Comparison of ENCODE assay signal across 17 mouse cellular contexts in the genomic region with DNA sequence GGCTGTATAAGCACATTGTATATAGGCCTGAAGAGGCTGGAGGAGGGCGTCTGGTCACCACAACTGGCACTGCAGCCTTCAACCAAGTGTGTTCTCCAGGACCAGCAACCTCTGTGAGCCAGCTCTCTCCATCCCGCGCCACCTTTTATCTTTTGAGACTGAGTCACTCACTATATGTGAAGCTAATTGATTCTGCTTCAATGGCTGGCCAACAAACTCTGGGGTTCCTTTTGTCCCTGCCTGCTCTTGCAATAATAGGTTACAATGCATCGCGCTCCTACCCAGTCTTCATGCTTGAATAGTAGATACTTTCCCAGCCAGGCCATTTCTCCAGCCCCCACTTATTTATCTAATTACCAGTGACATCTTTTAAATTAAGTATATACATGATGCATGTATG. TPM values are rescaled to one million over a fixed set of nuclear protein-coding genes. Genes with fewer than 3 reads are reported as not detected.
DNase-seq lines count a peak whose midpoint lies in the region; ATAC-seq lines count a peak whose summit lies in the region.
"Had no signal": no experiment of that assay in that cellular context is flagged by ENCODE, and none has a peak within 500 bp of the region (broad histone marks: within the 10 kb centered on the region; RNA-seq: fewer than 3 reads in every experiment).

No protein-coding gene starts in this region.

- H3K27ac ChIP-seq in neural tube, embryonic 13.5 days (replicated peaks) = 0 out of 2 replicates have a peak overlapping the region, but pooled peaks have one; percentile 4
- H3K27ac ChIP-seq in neural tube, embryonic 15.5 days (replicated peaks) = no peak overlapping the region
- H3K27ac ChIP-seq: embryonic facial prominence, embryonic 13.5 days; gastrocnemius, adult 2 months; hindbrain, embryonic 10.5 days; hindbrain, embryonic 14.5 days; intestine, embryonic 15.5 days had no signal

- no peaks in the 10 kb centered on the region for H3K27me3 ChIP-seq in neural tube, embryonic 13.5 days
- no peaks in the 10 kb centered on the region for H3K27me3 ChIP-seq in neural tube, embryonic 15.5 days (replicated peaks)
- H3K27me3 ChIP-seq: embryonic facial prominence, embryonic 13.5 days; heart, embryonic 12.5 days; intestine, embryonic 15.5 days had no signal

- H3K4me2 ChIP-seq in neural tube, embryonic 13.5 days = no peak overlapping the region
- H3K4me2 ChIP-seq in neural tube, embryonic 15.5 days = no peak overlapping the region
- H3K4me2 ChIP-seq: embryonic facial prominence, embryonic 13.5 days; heart, embryonic 12.5 days; hindbrain, embryonic 14.5 days; intestine, embryonic 15.5 days had no signal

- WGBS in neural tube, embryonic 13.5 days = 39% methylated on average over 5 of the region's 5 CpGs
- 38% methylated on average over 5 of the region's 5 CpGs for WGBS in neural tube, embryonic 15.5 days

- H3K4me1 ChIP-seq in neural tube, embryonic 13.5 days (replicated peaks) = peaks cover 41% of the 10 kb centered on the region
- H3K4me1 ChIP-seq in neural tube, embryonic 15.5 days = peaks cover 49% of the 10 kb centered on the region

- H3K4me3 ChIP-seq in neural tube, embryonic 13.5 days = no peak overlapping the region
- H3K4me3 ChIP-seq in neural tube, embryonic 15.5 days (replicated peaks) = no peak overlapping the region
- H3K4me3 ChIP-seq: embryonic facial prominence, embryonic 13.5 days; gastrocnemius, adult 2 months; heart, embryonic 12.5 days; hindbrain, embryonic 10.5 days; intestine, embryonic 15.5 days had no signal

- H3K9ac ChIP-seq in neural tube, embryonic 13.5 days = no peak overlapping the region
- H3K9ac ChIP-seq in neural tube, embryonic 15.5 days (replicated peaks) = no peak overlapping the region
- H3K9ac ChIP-seq: embryonic facial prominence, embryonic 13.5 days; heart, embryonic 12.5 days; hindbrain, embryonic 14.5 days; intestine, embryonic 15.5 days had no signal

- peaks cover 31% of the 10 kb centered on the region for H3K36me3 ChIP-seq in neural tube, embryonic 13.5 days
- H3K36me3 ChIP-seq in neural tube, embryonic 15.5 days = peaks cover 27% of the 10 kb centered on the region

- DNase-seq in embryo, embryonic 10.5 days (ENCODE audit: low spot score) = peak; percentile 26
- DNase-seq in embryo, embryonic 11 days = no peak
- peak; percentile 63 for DNase-seq in retina, embryonic 14.5 days (ENCODE audit: low spot score)
- no peak for DNase-seq in kidney, postnatal 36 days
- DNase-seq: adrenal gland, adult 8-10 months; cerebellum, adult 2 months; cerebellum, postnatal 25 days; gastrocnemius, adult 2 months; gastrocnemius, postnatal 25 days; kidney, adult 18-20 months had no signal

- no peak for ATAC-seq in neural tube, embryonic 13.5 days (ENCODE audit: low read depth)
- ATAC-seq in neural tube, embryonic 15.5 days (ENCODE audit: low FRiP score) = no peak
- ATAC-seq: intestine, embryonic 15.5 days had no signal

- no peaks in the 10 kb centered on the region for H3K9me3 ChIP-seq in neural tube, embryonic 13.5 days
- H3K9me3 ChIP-seq in neural tube, embryonic 15.5 days (replicated peaks) = no peaks in the 10 kb centered on the region
- H3K9me3 ChIP-seq: embryonic facial prominence, embryonic 13.5 days; heart, embryonic 12.5 days; hindbrain, embryonic 10.5 days; intestine, embryonic 15.5 days had no signal

RNA-seq across cellular contexts. Expression of gene Fkbp2, which starts 3.3 kb away (rescaled TPM):
- 104 and 120 TPM in 2 replicates for polyA plus RNA-seq in neural tube, embryonic 13.5 days (2015; fragmentation: Nextera tagmentation; extraction: Ambion mirVana)
- 174 and 190 TPM in 2 replicates for polyA plus RNA-seq in neural tube, embryonic 15.5 days (2015; fragmentation: Nextera tagmentation; extraction: Ambion mirVana)

RNA-seq across cellular contexts. Expression of gene Vegfb, which starts 3.8 kb away (rescaled TPM):
- 37.2 and 39.3 TPM in 2 replicates for polyA plus RNA-seq in neural tube, embryonic 13.5 days (2015; fragmentation: Nextera tagmentation; extraction: Ambion mirVana)
- 68.6 and 83.1 TPM in 2 replicates for polyA plus RNA-seq in neural tube, embryonic 15.5 days (2015; fragmentation: Nextera tagmentation; extraction: Ambion mirVana)

RNA-seq across cellular contexts. Expression of gene Plcb3, which starts 7.4 kb away (rescaled TPM):
- 23.8 and 27.3 TPM in 2 replicates for polyA plus RNA-seq in neural tube, embryonic 13.5 days (2015; fragmentation: Nextera tagmentation; extraction: Ambion mirVana)
- polyA plus RNA-seq in neural tube, embryonic 15.5 days (2015; fragmentation: Nextera tagmentation; extraction: Ambion mirVana) = 14.1 and 23.4 TPM in 2 replicates

RNA-seq across cellular contexts. Expression of gene Dnajc4, which starts 8.8 kb away (rescaled TPM):
- 21.5 and 23.0 TPM in 2 replicates for polyA plus RNA-seq in neural tube, embryonic 13.5 days (2015; fragmentation: Nextera tagmentation; extraction: Ambion mirVana)
- 24.8 and 28.1 TPM in 2 replicates for polyA plus RNA-seq in neural tube, embryonic 15.5 days (2015; fragmentation: Nextera tagmentation; extraction: Ambion mirVana)

RNA-seq across cellular contexts. Expression of gene Ppp1r14b, which starts 8.9 kb away (rescaled TPM):
- polyA plus RNA-seq in neural tube, embryonic 13.5 days (2015; fragmentation: Nextera tagmentation; extraction: Ambion mirVana) = 191 and 211 TPM in 2 replicates
- 141 and 159 TPM in 2 replicates for polyA plus RNA-seq in neural tube, embryonic 15.5 days (2015; fragmentation: Nextera tagmentation; extraction: Ambion mirVana)

Comparison
In these comparisons a context has a peak if more than half of its experiments do, and no peak if none do; other contexts are left out.
1. DNase-seq: peak in embryo, embryonic 10.5 days (single experiment) and retina, embryonic 14.5 days (single experiment); none in embryo, embryonic 11 days (single experiment) and kidney, postnatal 36 days (0 of 2).